Mouse (Mus musculus): ENCODE data around the gene 4931429L15Rik. TPM values are rescaled to one million over a fixed set of nuclear protein-coding genes. Genes with fewer than 3 reads are reported as not detected.

Gene 4931429L15Rik
- total RNA-seq, 2 experiments from 2014 or later: not detected

DNA sequence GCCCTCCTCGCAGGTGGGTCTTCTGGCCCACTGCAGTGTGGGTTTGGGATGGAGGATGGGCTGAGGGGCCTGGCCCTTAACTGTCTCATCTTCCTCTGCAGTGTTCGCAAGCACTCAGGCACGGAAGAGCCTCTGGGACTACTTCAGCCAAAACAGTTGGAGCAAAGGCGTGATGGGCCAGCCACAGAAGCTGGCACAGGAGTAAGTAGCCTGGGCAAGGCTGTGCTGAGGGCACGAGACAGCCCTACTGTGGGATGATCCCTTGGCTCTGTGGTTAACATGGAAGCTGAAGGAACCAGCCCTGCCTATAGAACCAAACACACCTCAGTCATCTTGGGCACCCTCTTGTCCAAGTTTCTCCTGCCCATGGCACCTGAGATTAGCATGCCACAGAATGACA lies 50.7 kb downstream of the 4931429L15Rik start:
- intact Hi-C loops (cut with DNase I): no loop called here
- no peak for DNase-seq (ENCODE audit: low spot score)

DNA sequence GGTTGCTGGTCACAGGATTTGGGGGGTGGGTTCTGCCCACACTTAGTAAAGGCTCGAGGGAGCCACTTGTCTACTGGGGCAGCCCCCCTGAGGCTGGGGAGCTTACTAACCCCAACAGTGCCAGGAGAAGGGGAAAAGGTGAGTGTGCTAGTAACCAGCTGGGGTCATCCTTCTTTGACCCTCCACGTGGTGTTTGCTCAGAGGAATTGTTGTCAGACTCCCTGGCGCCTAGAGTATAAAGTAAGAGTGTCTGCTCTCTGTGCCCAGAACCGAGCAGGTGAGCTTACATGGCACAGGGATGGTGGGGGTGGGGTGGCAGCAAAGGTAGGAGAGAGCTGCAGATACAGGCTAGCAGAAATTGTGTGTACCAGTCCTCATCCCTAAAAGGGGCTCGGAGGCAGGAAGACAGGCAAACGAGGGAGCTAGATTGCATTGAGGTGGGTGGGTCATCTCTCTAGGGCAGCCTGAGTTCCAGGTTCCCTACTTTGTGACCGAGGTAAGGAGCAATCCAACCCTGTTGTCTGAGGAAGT lies 51.4 kb downstream of the 4931429L15Rik start, which contains the start of gene Apoa5:
Gene Apoa5, plus strand, starts transcription at position 291 of the 531 bp plus-strand sequence.
- no peak for DNase-seq (ENCODE audit: low spot score)
- intact Hi-C loops (cut with DNase I): no loop called here

DNA sequence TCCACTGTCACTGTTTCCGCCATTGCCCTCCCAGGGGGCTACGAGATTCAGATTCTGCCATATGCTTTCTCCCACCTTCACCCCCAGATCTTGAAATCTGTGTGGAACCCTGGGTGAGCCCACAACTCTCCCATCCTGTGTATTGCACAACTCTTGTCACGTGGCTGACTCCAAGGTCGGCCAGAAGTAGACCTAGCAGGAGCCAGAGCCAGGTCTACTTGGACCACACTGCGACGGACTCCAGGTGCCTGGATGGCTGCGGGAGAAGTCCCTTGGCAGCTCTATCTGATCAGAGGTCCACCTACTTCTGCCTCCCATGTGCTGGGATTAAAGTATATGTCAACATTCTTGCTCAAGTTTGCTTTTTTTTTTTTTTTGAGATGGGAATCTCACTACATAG lies 58.7 kb downstream of the 4931429L15Rik start:
- DNase-seq (ENCODE audit: low spot score): no peak
- intact Hi-C loops (cut with DNase I): no loop called here

DNA sequence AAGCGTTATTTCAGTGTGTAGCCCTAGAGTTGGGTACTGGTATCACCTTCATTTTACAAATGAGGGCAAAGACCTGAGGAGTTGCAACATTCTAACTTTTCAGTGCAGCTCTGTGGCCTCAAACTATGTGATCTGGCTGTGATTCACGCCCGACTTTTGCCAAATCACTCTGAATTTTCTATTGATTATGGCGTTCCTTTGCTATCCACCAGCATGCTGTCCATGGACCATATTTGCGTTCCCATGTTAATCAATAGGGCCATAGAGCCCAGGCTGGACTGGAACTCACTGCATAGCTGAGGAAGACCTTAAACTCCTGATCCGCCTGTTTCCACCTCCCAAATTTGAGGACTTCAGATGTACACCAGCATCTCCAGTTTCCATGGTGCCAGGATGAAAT lies 60.7 kb downstream of the 4931429L15Rik start:
- intact Hi-C loops (cut with DNase I): no loop called here

DNA sequence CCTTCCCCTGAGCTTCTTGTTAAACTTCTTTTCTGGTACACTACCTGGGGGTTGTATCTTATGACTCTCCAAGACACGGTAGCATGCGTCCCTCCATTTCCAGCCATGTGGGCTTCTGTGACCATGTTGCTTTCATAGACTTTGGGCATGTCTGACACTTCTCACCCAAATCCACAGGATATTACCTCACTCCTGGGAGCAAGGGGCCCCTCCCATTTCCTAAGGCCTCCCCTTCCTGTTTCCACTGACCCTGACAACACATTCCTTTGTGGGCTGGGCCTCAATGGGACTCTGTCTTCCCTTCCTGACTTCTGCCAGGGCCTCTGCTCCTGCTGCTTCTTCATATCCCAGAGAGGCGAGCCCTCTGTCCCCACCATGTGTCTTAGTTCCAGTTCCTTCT lies 62.2 kb downstream of the 4931429L15Rik start:
- no peak for DNase-seq (ENCODE audit: low spot score)
- intact Hi-C loops (cut with DNase I): no loop called here

More for the DNA sequence above, 60.7 kb downstream of the 4931429L15Rik start:
- DNase-seq (ENCODE audit: low spot score): no peak

DNA sequence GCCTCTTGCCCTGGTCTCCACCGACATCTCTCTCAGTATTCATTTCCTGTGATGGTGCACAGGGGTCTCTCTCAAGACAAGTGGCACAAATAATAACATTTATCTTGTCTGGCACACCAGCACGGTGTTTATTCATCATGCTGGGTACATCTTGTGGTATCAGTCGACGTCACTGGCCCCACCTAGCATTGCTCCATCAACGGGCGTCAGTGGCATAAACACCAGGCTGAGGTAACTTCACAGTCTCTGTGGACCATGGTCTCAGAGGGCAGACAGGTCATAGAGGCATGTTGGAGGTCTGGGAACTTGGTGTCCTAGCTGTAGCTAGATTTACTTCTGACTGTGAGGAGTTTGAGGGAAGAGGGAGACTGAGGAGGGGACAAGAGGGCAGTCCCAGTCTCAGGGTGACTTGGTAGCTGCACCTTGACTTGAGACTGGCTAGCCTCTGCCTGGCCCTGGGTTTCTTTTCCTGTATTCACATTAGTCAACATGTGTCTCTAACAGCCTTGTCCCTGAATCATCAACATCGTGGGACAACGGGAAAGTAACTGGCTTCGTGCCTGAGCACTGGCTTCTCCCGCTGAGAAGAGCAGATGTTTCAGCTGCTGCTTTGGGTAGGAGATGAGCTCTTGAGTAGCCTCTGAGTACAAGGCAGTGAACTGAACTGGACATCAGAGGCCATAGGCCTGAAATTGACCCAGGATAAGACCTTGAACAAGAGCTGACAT lies 63.0 kb downstream of the 4931429L15Rik start:
- intact Hi-C loops (cut with DNase I): no loop called here
- DNase-seq (ENCODE audit: low spot score): no peak

DNA sequence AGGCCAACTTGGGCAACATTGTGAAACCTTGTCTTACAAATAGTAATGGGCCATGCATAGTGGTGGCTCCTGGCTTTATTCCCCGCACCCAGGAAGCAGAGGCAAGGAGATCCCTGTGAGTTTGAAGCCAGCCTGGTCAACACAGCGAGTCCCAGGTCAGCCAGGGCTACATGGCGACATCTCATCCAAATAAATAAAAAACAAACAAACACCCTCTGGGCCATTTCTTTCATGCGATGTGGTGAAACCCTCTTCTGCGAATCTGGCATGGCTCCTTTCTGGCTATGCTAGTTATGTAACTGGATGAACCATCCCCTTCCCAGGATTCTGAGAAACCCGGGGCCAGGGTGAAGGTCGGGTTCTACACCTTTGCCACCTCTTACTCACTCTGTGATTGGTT lies 63.6 kb downstream of the 4931429L15Rik start:
- intact Hi-C loops (cut with DNase I): no loop called here
- no peak for DNase-seq (ENCODE audit: low spot score)

Other genes starting within 250 kb of the 4931429L15Rik start
- not detected for gene Apoa1, start 91.4 kb downstream of the 4931429L15Rik start, total RNA-seq (2021)
- gene Apoc3, start 84.3 kb downstream of the 4931429L15Rik start, total RNA-seq (2021): not detected
- not detected for gene Apoa4, start 79.3 kb downstream of the 4931429L15Rik start, total RNA-seq (2021)
- gene Apoa5, start 51.4 kb downstream of the 4931429L15Rik start, total RNA-seq (2021): not detected
- gene Zpr1, start 46.9 kb downstream of the 4931429L15Rik start, total RNA-seq (2021): 10 to 100 TPM; 18.5 to 19.4 TPM
- gene Bud13, start 37.0 kb downstream of the 4931429L15Rik start, total RNA-seq (2021): 1 to 10 TPM; 5.8 to 7.9 TPM

Data from heart, postnatal 25 days (tissue).